Mouse (Mus musculus) erythroblast, embryonic 14.5 days (primary cell): ENCODE results near the gene Ggta1.

Source experiments
- GATA1 ChIP-seq: IDR thresholded peaks from 2 replicates; pipeline ENCODE4 v1.6.1; 2012; ENCODE audit warnings: low read length, inconsistent platforms, mixed read lengths
- TAL1 ChIP-seq: IDR thresholded peaks from 3 replicates; pipeline ENCODE4 v1.6.1; 2012; ENCODE audit warnings: low read length, inconsistent platforms, mixed read lengths

DNA sequence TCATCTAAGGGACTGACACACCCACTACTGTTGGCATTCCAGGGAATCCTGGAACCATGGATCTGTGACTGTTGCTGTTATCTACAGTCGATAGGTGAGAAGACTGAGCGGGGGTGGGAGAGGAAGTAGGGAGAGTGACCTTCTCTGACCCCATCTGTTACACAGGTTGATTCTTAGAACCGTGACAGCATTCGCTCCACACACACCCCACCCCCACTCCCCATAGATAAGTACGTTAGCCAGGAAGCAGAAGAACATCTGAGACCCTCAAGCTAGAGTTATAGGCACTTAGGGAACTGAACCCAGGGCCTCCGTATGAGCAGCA lies 46.3 kb upstream of the Ggta1 start:
- TF ChIP-seq GATA1 (no peak), TAL1 (no peak)
